Mouse (Mus musculus) frontal cortex, postnatal 10 days (tissue): Measurements from ENCODE around the gene Gnl2.

Source experiments
- DNase-seq, 2 experiments: peaks; one replicate each; pipeline ENCODE4 v3.0.0; 2022; ENCODE audit warnings: low spot score in 2 of 2, mixed read lengths in 1 of 2

Gene Gnl2

GRCm38 (mm10) chr4:125084403-125085345 is 68.3 kb downstream of the Gnl2 start, which contains the start of gene Meaf6:
Meaf6 (plus strand) TSS chr4:125085134.
- DNase-seq, result peak; percentile 82 to 92

GRCm38 (mm10) chr4:125085346-125085841 is 69.0 kb downstream of the Gnl2 start:
- peak; percentile 70 for DNase-seq

GRCm38 (mm10) chr4:125093031-125093430 is 76.6 kb downstream of the Gnl2 start:
- DNase-seq, result no peak

DNA sequence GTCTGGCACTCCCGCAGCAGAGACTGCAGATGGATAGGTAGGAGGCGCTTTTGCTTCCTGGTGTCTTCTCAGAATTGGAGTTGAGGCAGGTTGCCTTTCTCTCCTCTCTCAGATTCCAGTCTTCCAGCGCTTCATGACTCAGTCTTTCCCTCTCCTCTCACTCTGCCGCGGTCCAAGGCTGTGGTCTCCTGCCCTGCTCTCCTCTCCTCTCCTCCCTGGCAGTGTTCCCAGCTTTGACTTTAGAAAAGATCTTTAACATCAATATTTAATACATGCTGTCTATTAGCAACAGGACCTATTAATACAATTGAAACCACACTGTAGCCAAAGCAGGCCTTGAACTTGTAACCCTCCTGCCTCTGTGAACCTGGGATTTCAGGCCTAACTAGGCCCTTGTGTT is 79.7 kb downstream of the Gnl2 start:
- DNase-seq, result no peak

DNA sequence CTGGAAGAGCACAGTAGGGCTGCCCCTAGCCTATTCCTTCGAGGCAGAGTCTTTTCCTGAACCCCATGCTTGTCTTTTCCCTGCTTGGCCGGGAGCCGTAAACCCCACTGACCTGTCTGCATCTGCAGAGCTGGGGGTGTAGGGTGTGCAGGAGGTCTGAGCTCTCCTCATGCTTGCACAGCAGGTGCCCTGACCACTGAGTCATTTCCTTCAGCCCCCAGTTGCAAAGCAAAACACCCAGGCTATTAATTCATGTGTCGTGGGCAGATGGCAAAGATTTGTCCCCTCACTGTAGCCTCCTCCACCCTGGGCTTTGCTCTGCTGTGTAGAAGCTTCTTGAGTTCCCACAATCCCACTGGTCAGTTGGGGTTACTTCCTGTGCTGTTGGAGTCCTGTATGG is 81.0 kb downstream of the Gnl2 start:
- DNase-seq, result no peak

DNA sequence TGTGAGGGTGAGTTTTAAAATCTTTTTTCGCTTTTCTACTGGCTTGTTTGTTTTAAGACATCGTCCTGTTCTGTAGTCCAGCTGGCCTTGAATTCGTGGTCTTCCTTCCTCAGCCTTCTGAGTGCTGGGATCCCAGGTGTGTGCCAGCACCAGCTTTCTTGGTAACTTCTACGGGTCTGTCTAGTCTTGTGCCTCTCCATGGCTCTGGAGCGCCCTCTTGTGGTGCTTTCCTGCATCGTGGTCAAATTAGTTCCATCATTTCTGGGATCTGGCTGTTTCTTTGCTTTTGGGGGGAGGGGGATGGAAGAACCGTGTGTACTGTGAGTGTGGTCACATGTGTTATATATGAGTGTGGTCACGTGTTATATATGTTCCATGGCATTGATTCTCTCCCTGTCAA is 83.1 kb downstream of the Gnl2 start:
- DNase-seq, result peak; percentile 69 to 77

DNA sequence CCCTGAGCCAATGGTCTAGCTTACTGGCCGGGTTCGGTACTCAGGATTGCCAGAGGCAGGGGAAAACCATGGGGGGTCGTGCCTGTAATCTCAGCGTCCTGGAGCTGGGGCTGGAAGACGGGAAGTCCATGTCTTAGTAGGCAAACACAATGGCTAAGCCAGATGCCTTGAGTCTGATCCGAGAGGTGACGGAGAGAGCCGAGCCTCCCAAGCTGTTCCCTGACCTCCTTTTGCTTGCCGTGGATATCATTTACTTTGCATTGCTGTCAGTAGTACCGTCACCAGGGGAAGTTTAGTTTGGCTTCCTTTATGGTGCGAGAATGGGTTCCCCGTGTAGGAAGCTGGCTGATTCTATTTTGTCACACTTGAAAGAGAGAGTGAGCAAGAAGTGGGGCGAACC is 84.9 kb downstream of the Gnl2 start:
- DNase-seq, result no peak
